Mouse (Mus musculus): ENCODE data around the gene Clspn. TPM values are rescaled to one million over a fixed set of nuclear protein-coding genes. Genes with fewer than 3 reads are reported as not detected.

Clspn gene
- total and polyA plus RNA-seq, 2 experiments = 0.15 to 0.28 TPM

DNA sequence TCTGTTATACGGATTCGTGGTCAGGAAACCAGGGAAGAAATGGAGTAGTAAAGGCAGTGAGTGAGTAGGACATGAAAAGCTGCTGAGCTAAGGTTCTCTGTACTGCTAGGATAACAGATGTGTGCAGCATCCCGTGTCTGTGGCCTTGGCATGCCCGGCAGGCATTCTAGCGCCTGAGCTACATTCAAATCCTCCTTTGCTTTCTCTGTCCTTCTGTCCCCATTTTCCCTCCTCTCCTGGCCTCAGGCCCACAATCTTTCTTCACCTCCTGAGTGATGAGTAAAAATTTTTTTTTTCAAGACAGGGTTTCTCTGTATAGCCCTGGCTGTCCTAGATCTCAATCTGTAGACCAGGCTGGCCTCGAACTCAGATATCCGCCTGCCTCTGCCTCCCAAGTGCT, 4.6 kb upstream of the Clspn start:
- TF ChIP-seq POLR2A (IDR thresholded peaks at IDR 0.05; ENCODE audit: extremely low read depth, insufficient read depth, low read length) = no peak
- WGBS = 72% methylated on average over 7 of the region's 7 CpGs
- Histone ChIP-seq H3K36me3 (ENCODE audit: control insufficient read depth, insufficient read depth, low read length) (no peaks in the 10 kb centered on the region), H3K27ac (replicated peaks; ENCODE audit: insufficient read depth, low read depth, low read length) (no peak overlapping the region), H3K79me2 (ENCODE audit: control insufficient read depth, insufficient read depth, low read length) (no peaks in the 10 kb centered on the region), H3K9ac (ENCODE audit: low read depth, low read length) (no peak overlapping the region), H3K4me3 (ENCODE audit: insufficient read depth, low read depth, low read length) (no peak overlapping the region), H3K27me3 (ENCODE audit: control insufficient read depth, insufficient read depth, low read length) (no peaks in the 10 kb centered on the region; the same call in 1 of the 2 replicates), H3K4me1 (ENCODE audit: control insufficient read depth, insufficient read depth, low read length) (no peaks in the 10 kb centered on the region)
- DNase-seq (ENCODE audit: extremely low read depth, low read depth, low spot score) = no peak

DNA sequence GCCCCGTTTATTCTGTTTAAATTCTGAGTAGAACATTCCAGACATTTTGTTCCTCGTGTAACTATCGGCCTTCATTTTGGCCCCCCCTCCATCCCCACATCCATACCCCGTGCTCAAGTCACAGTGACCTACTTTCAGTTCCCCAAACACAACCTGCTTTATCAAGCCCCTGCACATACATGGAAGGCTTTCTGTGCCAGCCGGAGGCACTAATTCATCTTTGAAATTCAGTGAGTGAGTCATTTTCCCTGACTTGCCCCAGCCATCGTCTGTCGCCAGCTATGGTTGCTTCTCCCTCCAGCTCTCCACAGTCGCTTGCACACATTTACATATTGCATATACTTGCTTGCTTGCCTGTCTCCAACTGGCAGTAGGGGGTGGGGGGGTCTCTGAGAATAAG, 3.6 kb upstream of the Clspn start:
- H3K79me2 ChIP-seq (ENCODE audit: control insufficient read depth, insufficient read depth, low read length) = no peaks in the 10 kb centered on the region
- H3K4me3 ChIP-seq (ENCODE audit: insufficient read depth, low read depth, low read length) = no peak overlapping the region
- 68% methylated on average over 8 of the region's 8 CpGs for WGBS
- no peaks in the 10 kb centered on the region for H3K4me1 ChIP-seq (ENCODE audit: control insufficient read depth, insufficient read depth, low read length)
- DNase-seq (ENCODE audit: extremely low read depth, low read depth, low spot score) = no peak
- H3K27me3 ChIP-seq (ENCODE audit: control insufficient read depth, insufficient read depth, low read length) = no peaks in the 10 kb centered on the region; the same call in 1 of the 2 replicates
- no peak overlapping the region for H3K9ac ChIP-seq (ENCODE audit: low read depth, low read length)
- no peak for TF ChIP-seq POLR2A (IDR thresholded peaks at IDR 0.05; ENCODE audit: extremely low read depth, insufficient read depth, low read length)
- TF ChIP-seq CTCF (IDR thresholded peaks at IDR 0.05; ENCODE audit: low read depth, low read length) = no peak
- H3K27ac ChIP-seq (replicated peaks; ENCODE audit: insufficient read depth, low read depth, low read length) = no peak overlapping the region
- H3K36me3 ChIP-seq (ENCODE audit: control insufficient read depth, insufficient read depth, low read length) = no peaks in the 10 kb centered on the region

DNA sequence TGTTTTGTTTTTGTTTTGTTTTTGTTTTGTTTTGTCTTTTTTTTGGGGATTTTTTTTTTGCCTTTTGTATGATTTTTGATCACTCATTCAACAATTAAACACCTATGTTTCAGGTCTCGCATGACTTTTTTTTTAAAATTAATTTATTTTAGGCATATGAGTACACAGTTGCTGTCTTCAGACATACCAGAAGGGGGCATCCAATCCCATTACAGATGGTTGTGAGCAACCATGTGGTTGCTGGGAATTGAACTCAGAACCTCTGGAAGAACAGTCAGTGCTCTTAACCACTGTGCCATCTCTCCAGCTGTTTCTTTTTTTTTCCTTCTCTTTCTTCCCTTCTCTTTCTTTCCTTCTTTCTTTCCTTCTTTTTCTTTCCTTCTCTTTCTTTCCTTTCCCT, 3.0 kb upstream of the Clspn start:
- 91% methylated on average over 1 of the region's 1 CpGs for WGBS
- H3K27me3 ChIP-seq (ENCODE audit: control insufficient read depth, insufficient read depth, low read length) = no peaks in the 10 kb centered on the region; the same call in 1 of the 2 replicates
- no peak overlapping the region for H3K9ac ChIP-seq (ENCODE audit: low read depth, low read length)
- H3K79me2 ChIP-seq (ENCODE audit: control insufficient read depth, insufficient read depth, low read length) = no peaks in the 10 kb centered on the region
- TF ChIP-seq CTCF (IDR thresholded peaks at IDR 0.05; ENCODE audit: low read depth, low read length) = no peak
- TF ChIP-seq POLR2A (IDR thresholded peaks at IDR 0.05; ENCODE audit: extremely low read depth, insufficient read depth, low read length) = no peak
- H3K4me1 ChIP-seq (ENCODE audit: control insufficient read depth, insufficient read depth, low read length) = no peaks in the 10 kb centered on the region
- DNase-seq (ENCODE audit: extremely low read depth, low read depth, low spot score) = no peak
- no peak overlapping the region for H3K27ac ChIP-seq (replicated peaks; ENCODE audit: insufficient read depth, low read depth, low read length)
- no peak overlapping the region for H3K4me3 ChIP-seq (ENCODE audit: insufficient read depth, low read depth, low read length)
- no peaks in the 10 kb centered on the region for H3K36me3 ChIP-seq (ENCODE audit: control insufficient read depth, insufficient read depth, low read length)

DNA sequence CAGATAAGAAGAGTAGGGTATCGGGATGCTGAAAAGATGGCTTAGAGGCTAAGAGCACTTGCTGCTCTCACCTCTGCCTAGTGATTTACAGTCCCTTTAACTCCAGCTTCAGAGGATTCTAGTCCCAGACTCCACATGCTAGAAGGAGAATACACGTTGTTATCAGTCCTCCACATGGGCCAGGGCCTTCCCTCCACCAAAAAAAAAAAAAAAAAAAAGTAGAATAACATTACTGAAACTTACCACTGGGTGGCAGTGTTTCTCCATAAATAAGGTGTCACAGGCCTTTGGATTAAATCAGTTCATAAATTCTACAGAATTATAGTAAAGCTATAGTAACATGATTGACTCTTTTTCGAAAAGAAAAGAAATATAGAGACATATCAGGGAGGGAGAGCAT, 2.3 kb upstream of the Clspn start:
- Histone ChIP-seq H3K27me3 (ENCODE audit: control insufficient read depth, insufficient read depth, low read length) (no peaks in the 10 kb centered on the region; the same call in 1 of the 2 replicates), H3K36me3 (ENCODE audit: control insufficient read depth, insufficient read depth, low read length) (no peaks in the 10 kb centered on the region), H3K4me1 (ENCODE audit: control insufficient read depth, insufficient read depth, low read length) (no peaks in the 10 kb centered on the region), H3K79me2 (ENCODE audit: control insufficient read depth, insufficient read depth, low read length) (no peaks in the 10 kb centered on the region), H3K4me3 (ENCODE audit: insufficient read depth, low read depth, low read length) (no peak overlapping the region), H3K9ac (ENCODE audit: low read depth, low read length) (no peak overlapping the region), H3K27ac (replicated peaks; ENCODE audit: insufficient read depth, low read depth, low read length) (no peak overlapping the region)
- WGBS = 33% methylated on average over 3 of the region's 3 CpGs
- peak; percentile 36 for DNase-seq (ENCODE audit: extremely low read depth, low read depth, low spot score)
- TF ChIP-seq CTCF (IDR thresholded peaks at IDR 0.05; ENCODE audit: low read depth, low read length) (peak; percentile 25; the same call in 1 of the 2 replicates), POLR2A (IDR thresholded peaks at IDR 0.05; ENCODE audit: extremely low read depth, insufficient read depth, low read length) (no peak)

DNA sequence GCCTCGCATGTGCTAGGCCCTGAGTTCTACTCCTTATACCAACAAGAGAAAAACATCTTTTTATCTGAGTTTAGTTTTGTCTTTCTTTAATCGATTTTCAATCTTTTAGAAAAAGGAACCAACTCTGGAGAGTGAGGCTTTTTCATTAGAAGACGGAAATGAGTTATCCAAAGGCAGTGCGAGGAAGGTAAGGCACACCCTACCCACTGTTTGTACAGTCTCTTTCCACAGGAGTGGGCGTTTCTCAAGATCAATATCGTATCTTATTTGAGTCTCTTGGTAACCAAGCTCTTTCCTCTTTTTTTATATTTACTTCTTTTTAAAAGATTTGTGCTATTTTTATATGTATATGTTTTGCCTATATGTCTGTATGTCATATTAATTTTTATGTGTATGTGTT, 7.1 kb downstream of the Clspn start:
- Histone ChIP-seq H3K9ac (ENCODE audit: low read depth, low read length) (no peak overlapping the region), H3K27me3 (ENCODE audit: control insufficient read depth, insufficient read depth, low read length) (no peaks in the 10 kb centered on the region), H3K4me3 (ENCODE audit: insufficient read depth, low read depth, low read length) (no peak overlapping the region), H3K36me3 (ENCODE audit: control insufficient read depth, insufficient read depth, low read length) (no peaks in the 10 kb centered on the region), H3K27ac (replicated peaks; ENCODE audit: insufficient read depth, low read depth, low read length) (no peak overlapping the region), H3K79me2 (ENCODE audit: control insufficient read depth, insufficient read depth, low read length) (no peaks in the 10 kb centered on the region), H3K4me1 (ENCODE audit: control insufficient read depth, insufficient read depth, low read length) (no peaks in the 10 kb centered on the region)
- TF ChIP-seq CTCF (IDR thresholded peaks at IDR 0.05; ENCODE audit: low read depth, low read length) = no peak
- DNase-seq (ENCODE audit: extremely low read depth, low read depth, low spot score) = no peak
- WGBS = 94% methylated on average over 6 of the region's 6 CpGs

DNA sequence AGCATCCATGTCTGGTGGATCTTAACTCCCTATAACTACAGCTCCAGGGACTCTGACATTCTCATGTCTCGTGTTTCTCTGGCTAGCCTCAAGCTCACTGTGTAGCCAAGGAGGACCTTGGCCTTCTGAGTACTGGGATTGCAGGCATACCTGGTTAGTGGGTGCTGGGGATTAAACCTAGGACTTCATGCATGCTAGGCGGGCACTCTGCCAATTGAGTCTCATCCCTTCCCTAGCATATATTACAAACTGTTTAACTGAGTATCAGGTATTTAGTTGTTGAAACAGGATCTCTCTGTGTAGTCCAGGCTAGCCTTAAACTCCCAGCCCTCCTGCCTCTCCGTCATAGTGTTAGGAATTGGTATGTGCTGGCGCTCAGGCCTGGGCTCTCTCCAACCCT, 10.5 kb downstream of the Clspn start:
- Histone ChIP-seq H3K4me1 (ENCODE audit: control insufficient read depth, insufficient read depth, low read length) (no peaks in the 10 kb centered on the region), H3K4me3 (ENCODE audit: insufficient read depth, low read depth, low read length) (no peak overlapping the region), H3K27ac (replicated peaks; ENCODE audit: insufficient read depth, low read depth, low read length) (no peak overlapping the region), H3K27me3 (ENCODE audit: control insufficient read depth, insufficient read depth, low read length) (no peaks in the 10 kb centered on the region), H3K36me3 (ENCODE audit: control insufficient read depth, insufficient read depth, low read length) (no peaks in the 10 kb centered on the region), H3K79me2 (ENCODE audit: control insufficient read depth, insufficient read depth, low read length) (no peaks in the 10 kb centered on the region), H3K9ac (ENCODE audit: low read depth, low read length) (no peak overlapping the region)
- 93% methylated on average over 4 of the region's 4 CpGs for WGBS
- TF ChIP-seq POLR2A (IDR thresholded peaks at IDR 0.05; ENCODE audit: extremely low read depth, insufficient read depth, low read length) (no peak), CTCF (IDR thresholded peaks at IDR 0.05; ENCODE audit: low read depth, low read length) (no peak)
- DNase-seq (ENCODE audit: extremely low read depth, low read depth, low spot score) = no peak

All from liver, adult 2 months (tissue).